Mouse (Mus musculus) lung, embryonic 15.5 days (tissue): ENCODE data around the gene Ambra1. TPM values are rescaled to one million over a fixed set of nuclear protein-coding genes. Genes with fewer than 3 reads are reported as not detected.

Experiments used
- ATAC-seq: fragments of 200-750 bp; cut with Nextera tagmentation; 2 replicates; pipeline ENCODE4 v1.8.0; 2017; ENCODE audit warnings: moderate number of reproducible peaks, borderline replicate concordance; ENCODE audit not compliant: low FRiP score, low TSS enrichment; ENCODE audit errors: extremely low read depth
- H3K27ac ChIP-seq: fragments of 300-500 bp; sonication (generic); 2 replicates; pipeline ENCODE4 v1.5.1; 2015; ENCODE audit warnings: moderate library complexity, mild to moderate bottlenecking, inconsistent platforms
- H3K27me3 ChIP-seq: fragments of 300-500 bp; sonication (generic); 2 replicates; pipeline ENCODE4 v1.6.1; 2015; ENCODE audit warnings: inconsistent platforms
- H3K36me3 ChIP-seq: fragments of 300-500 bp; sonication (generic); 2 replicates; pipeline ENCODE4 v1.6.1; 2015; ENCODE audit warnings: inconsistent platforms
- H3K4me1 ChIP-seq: fragments of 300-500 bp; sonication (generic); 2 replicates; pipeline ENCODE4 v1.6.1; 2015; ENCODE audit warnings: inconsistent platforms
- H3K4me2 ChIP-seq: fragments of 300-500 bp; sonication (generic); 2 replicates; pipeline ENCODE4 v1.6.1; 2015; ENCODE audit warnings: inconsistent platforms, mild to moderate bottlenecking, moderate library complexity
- H3K4me3 ChIP-seq: fragments of 300-500 bp; sonication (generic); 2 replicates; pipeline ENCODE4 v1.5.1; 2015; ENCODE audit warnings: mild to moderate bottlenecking, inconsistent platforms
- H3K9ac ChIP-seq: fragments of 300-500 bp; sonication (generic); 2 replicates; pipeline ENCODE4 v1.6.1; 2015; ENCODE audit warnings: inconsistent platforms
- H3K9me3 ChIP-seq: fragments of 300-500 bp; sonication (generic); 2 replicates; pipeline ENCODE4 v1.6.1; 2016; ENCODE audit warnings: inconsistent platforms
- WGBS: fragments of 180-500 bp; shearing (Covaris S2); methylation state at CpG from one replicate; pipeline ENCODE4 v1.1.7; 2015; 5-methylcytosine and 5-hydroxymethylcytosine counted together
- polyA plus RNA-seq: library from polyadenylated mRNA; unstranded; fragments of >200 nt; fragmentation: Nextera tagmentation; extraction: Ambion mirVana; gene quantifications from 2 replicates; pipeline ENCODE4 v1.2.1, GENCODE M21; 2015

The Ambra1 gene
- polyA plus RNA-seq, 1 experiment from 2014 or later, result 16.4 TPM

DNA sequence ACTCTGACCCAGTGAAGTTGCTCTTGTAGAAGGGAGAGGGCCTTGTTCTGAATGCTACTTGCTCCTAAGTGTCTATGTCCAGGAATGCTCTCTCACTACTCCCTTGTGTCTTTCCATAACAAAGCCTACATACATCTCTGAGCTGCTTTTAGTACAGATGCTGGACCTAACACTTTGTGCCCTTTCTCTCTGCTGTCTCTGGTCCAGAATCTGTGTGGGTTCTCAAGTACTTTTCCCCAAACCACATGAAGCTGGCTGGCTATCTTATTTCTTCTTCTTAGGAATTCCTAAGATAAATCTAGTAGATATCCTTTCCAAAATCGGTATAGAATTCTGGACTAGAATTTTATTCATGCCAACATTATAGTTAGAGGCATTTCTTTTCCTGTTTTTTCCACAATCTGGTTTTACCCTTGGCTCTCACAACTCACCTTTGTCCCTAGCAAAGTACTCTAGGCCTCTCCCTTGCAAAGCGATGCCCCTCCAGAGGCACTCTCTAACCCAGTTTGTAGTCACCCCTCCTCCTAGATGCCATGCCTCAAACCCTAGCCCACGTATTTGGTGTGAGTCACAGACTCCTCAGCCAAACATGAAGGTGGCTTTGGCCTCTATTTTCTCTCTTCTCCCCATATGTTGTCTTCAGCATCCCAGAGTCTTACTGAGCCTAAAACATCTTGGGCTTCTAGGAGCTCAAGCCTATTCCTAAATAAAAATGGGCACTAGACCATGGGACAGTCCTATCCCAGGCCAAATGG, 173.4 kb downstream of the Ambra1 start:
- no peak overlapping the region for H3K4me2 ChIP-seq
- H3K9ac ChIP-seq, result no peak overlapping the region
- H3K36me3 ChIP-seq, result 0 out of 2 replicates have a peak, but pooled peaks cover 5% of the 10 kb centered on the region
- H3K9me3 ChIP-seq, result no peaks in the 10 kb centered on the region
- H3K27ac ChIP-seq, result no peak overlapping the region
- no peaks in the 10 kb centered on the region for H3K27me3 ChIP-seq
- H3K4me1 ChIP-seq, result no peaks in the 10 kb centered on the region
- 80% methylated on average over 3 of the region's 3 CpGs for WGBS
- no peak overlapping the region for H3K4me3 ChIP-seq
- ATAC-seq, result no peak

GRCm38 (mm10) chr2:91904618-91905307, 174.8 kb downstream of the Ambra1 start:
- no peak overlapping the region for H3K4me2 ChIP-seq
- H3K36me3 ChIP-seq, result peaks cover 10% of the 10 kb centered on the region; the same call in 1 of the 2 replicates
- H3K4me3 ChIP-seq, result no peak overlapping the region
- no peaks in the 10 kb centered on the region for H3K4me1 ChIP-seq
- no peaks in the 10 kb centered on the region for H3K27me3 ChIP-seq
- no peak overlapping the region for H3K27ac ChIP-seq
- 69% methylated on average over 5 of the region's 5 CpGs for WGBS
- H3K9ac ChIP-seq, result no peak overlapping the region
- no peak for ATAC-seq
- no peaks in the 10 kb centered on the region for H3K9me3 ChIP-seq

DNA sequence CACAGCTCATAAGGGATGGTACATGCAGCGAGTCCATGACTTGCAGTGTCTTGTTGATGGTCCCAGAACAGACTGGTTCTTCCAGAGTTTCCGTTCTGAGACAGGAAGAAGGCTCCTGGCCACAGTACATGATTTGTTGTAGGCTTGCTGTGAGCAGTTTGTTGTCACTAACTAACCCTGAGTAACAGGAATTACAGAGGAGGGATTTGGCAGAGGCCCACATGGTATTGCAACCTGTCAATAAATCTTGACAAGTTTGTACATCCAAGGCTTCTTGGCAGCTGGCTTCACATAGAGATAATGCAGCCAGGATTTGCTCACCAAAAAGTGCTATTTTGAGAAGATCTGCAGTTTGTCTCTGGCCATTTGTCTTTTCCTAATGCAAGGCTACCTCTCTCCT, 176.2 kb downstream of the Ambra1 start:
- Histone ChIP-seq H3K27me3 (no peaks in the 10 kb centered on the region), H3K27ac (no peak overlapping the region), H3K36me3 (peaks cover 18% of the 10 kb centered on the region), H3K9me3 (no peaks in the 10 kb centered on the region), H3K9ac (no peak overlapping the region), H3K4me3 (no peak overlapping the region), H3K4me1 (no peaks in the 10 kb centered on the region), H3K4me2 (no peak overlapping the region)
- ATAC-seq, result no peak
- WGBS, result 90% methylated on average over 2 of the region's 2 CpGs

- Histone ChIP-seq H3K27me3 (no peaks in the 10 kb centered on the region), H3K4me2 (no peak overlapping the region), H3K9me3 (no peaks in the 10 kb centered on the region), H3K4me1 (no peaks in the 10 kb centered on the region), H3K36me3 (peaks cover 45% of the 10 kb centered on the region), H3K27ac (no peak overlapping the region), H3K9ac (no peak overlapping the region), H3K4me3 (no peak overlapping the region)
- 65% methylated on average over 3 of the region's 3 CpGs for WGBS
- ATAC-seq, result no peak
Measured at GRCm38 (mm10) chr2:91912616-91913015, 182.7 kb downstream of the Ambra1 start.

DNA sequence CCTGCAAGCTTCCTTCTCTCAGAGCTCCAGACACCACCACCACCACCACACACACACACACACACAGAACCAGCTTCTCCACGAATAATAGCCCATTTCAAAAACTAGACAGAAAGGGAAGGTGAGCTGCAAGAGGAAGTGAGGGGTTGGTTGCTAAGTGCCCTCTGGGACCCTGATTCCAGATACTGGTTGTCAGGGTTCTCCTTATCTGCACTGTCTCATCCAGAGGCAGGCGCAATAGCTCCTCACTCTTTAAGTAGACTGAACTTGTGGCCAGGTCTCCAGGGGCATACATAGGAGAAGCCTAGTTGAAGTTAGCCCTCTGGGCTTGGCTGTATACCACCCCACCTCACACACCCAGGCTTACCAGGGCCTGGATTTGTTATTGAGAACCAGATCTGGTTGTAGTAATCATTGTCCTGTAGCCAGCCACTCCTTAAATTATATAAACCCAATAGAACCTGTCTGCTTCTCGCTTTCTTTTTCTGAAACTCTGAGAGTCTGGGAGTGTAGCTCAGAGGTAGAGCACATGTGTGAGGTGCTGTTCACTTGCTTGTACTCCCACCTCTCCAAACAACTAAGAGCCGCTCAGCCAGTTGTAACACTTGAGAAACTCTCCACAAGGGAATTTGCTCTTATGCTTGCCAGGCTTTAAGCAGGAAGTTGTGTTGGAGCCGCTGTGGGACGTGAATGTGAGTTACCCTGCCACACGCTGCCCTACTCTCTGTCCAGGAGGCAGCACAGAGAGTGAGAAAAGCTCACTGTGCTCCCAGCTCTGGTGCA, 183.6 kb downstream of the Ambra1 start:
- H3K36me3 ChIP-seq, result peaks cover 50% of the 10 kb centered on the region
- H3K9me3 ChIP-seq, result no peaks in the 10 kb centered on the region
- no peak overlapping the region for H3K4me3 ChIP-seq
- 72% methylated on average over 7 of the region's 7 CpGs for WGBS
- no peak overlapping the region for H3K9ac ChIP-seq
- H3K27ac ChIP-seq, result no peak overlapping the region
- no peak overlapping the region for H3K4me2 ChIP-seq
- ATAC-seq, result no peak
- H3K4me1 ChIP-seq, result no peaks in the 10 kb centered on the region
- H3K27me3 ChIP-seq, result no peaks in the 10 kb centered on the region

DNA sequence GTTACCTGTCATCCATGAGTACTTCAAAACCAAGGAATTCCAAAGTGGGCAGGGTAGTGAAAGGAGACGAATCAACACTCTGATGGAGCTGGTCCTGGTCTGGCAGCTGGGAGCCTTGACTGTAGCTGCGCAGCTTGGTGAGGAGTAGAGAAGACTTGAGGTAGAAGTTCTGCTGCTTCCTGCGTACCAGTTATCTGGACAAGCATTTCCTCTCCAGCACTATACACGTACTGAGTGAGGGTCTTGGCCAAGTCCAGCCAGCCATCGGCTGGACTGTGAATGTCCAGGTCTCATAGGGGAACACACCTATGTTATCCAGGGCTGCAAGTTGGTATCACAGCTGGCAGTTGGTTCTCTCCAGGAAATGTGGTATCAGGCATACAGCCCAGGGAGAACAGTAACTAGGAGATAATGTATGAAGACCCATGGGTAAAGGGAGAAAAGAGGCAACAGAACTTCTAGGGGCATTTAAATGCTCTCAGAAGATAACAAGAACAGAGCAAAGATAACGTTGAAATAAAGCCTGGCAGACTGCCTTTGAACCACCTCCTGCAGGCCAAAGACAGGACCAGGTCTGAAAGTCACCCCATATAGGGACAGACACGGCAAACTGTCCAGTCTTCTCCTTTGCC, 186.5 kb downstream of the Ambra1 start:
- no peak overlapping the region for H3K9ac ChIP-seq
- H3K9me3 ChIP-seq, result no peaks in the 10 kb centered on the region
- peaks cover 12% of the 10 kb centered on the region for H3K27me3 ChIP-seq
- H3K27ac ChIP-seq, result no peak overlapping the region
- peaks cover 35% of the 10 kb centered on the region for H3K36me3 ChIP-seq
- H3K4me3 ChIP-seq, result no peak overlapping the region
- no peak overlapping the region for H3K4me2 ChIP-seq
- WGBS, result 80% methylated on average over 7 of the region's 7 CpGs
- peaks cover 4% of the 10 kb centered on the region for H3K4me1 ChIP-seq
- no peak for ATAC-seq

DNA sequence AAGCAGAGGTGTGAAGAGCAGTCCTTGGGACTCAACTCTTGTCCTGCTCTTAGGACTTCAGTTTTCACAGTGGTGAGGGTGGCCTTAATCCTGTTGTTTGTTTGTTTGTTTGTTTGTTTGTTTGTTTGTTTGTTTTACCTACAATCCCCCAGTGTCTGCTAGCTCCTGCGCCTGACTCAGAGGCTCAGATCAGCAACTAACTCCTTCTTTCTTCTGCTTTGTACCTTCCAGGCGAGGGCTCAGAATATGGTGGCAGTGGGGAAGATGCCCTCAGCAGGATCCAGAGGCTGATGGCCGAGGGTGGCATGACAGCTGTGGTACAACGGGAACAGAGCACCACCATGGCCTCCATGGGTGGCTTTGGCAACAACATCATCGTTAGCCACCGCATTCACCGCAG, 187.2 kb downstream of the Ambra1 start:
- peaks cover 10% of the 10 kb centered on the region for H3K4me1 ChIP-seq
- H3K36me3 ChIP-seq, result peaks cover 29% of the 10 kb centered on the region
- no peak overlapping the region for H3K4me2 ChIP-seq
- H3K27me3 ChIP-seq, result peaks cover 18% of the 10 kb centered on the region
- no peak overlapping the region for H3K4me3 ChIP-seq
- no peak overlapping the region for H3K9ac ChIP-seq
- no peak for ATAC-seq
- 89% methylated on average over 7 of the region's 7 CpGs for WGBS
- H3K27ac ChIP-seq, result no peak overlapping the region
- no peaks in the 10 kb centered on the region for H3K9me3 ChIP-seq

DNA sequence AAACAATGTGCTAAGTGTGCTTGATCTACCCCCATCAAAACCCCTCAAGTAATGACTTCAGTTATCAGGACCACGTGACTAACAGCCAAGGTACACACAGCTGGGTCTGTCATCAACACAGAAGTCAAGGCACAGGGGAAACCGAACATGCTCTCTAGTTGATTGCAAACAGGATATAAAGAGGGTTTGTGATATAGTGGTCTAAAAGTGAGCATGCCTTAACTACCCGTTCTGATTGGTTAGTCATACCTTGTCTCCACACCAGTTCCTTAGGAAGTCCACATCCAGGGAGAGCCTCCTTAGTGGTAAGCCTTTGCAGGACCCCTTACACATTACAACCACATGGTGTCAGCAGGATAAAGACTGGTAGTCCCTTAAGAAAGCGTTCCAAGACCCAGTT, 190.2 kb downstream of the Ambra1 start:
- Histone ChIP-seq H3K27ac (no peak overlapping the region), H3K27me3 (peaks cover 48% of the 10 kb centered on the region), H3K9ac (no peak overlapping the region), H3K4me1 (peaks cover 28% of the 10 kb centered on the region), H3K9me3 (no peaks in the 10 kb centered on the region), H3K4me3 (no peak overlapping the region), H3K4me2 (no peak overlapping the region), H3K36me3 (peaks cover 17% of the 10 kb centered on the region; the same call in 1 of the 2 replicates)
- WGBS, result 54% methylated on average over 4 of the region's 4 CpGs
- no peak for ATAC-seq

DNA sequence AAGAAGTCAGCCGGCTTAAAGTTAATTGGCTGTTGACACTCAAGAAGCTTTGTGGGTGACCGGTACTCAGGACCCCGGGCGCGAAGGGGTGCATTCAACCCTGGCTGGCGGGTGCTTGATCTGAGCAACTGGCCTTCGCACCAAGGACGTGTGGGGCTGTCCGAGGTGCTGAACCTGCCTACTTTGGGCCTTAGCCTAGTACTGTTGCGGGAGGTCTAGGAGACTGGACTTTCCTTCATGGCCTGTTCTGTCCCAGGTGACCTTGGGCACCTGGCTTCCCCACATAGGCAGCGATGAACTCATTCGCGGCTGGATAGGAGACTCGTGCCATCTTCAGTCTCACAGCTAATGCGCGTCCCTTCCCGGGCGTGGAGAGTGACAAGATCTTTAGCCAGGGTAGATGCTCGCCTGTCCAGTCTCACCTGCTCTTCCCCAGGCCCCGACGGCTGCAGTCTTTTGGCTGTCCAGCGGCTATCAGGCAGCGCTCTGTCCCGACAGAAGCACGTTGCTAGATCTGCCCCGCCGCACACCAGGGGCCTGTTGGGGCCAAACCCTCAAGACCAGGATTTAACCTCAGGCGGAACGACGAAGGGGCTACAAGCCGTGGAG, 191.4 kb downstream of the Ambra1 start:
- H3K9me3 ChIP-seq, result no peaks in the 10 kb centered on the region
- H3K36me3 ChIP-seq, result peaks cover 17% of the 10 kb centered on the region; the same call in 1 of the 2 replicates
- H3K4me1 ChIP-seq, result peaks cover 28% of the 10 kb centered on the region
- H3K27ac ChIP-seq, result no peak overlapping the region
- peak overlapping the region; percentile 58 for H3K4me3 ChIP-seq
- H3K4me2 ChIP-seq, result peak overlapping the region; percentile 98
- H3K27me3 ChIP-seq, result peaks cover 48% of the 10 kb centered on the region
- no peak overlapping the region for H3K9ac ChIP-seq
- 4% methylated on average over 31 of the region's 31 CpGs for WGBS
- peak; percentile 12; the same call in 1 of the 2 replicates for ATAC-seq

- Histone ChIP-seq H3K4me1 (peaks cover 28% of the 10 kb centered on the region), H3K27me3 (peaks cover 48% of the 10 kb centered on the region), H3K4me2 (peak overlapping the region; percentile 98), H3K4me3 (peak overlapping the region; percentile 58), H3K27ac (no peak overlapping the region), H3K9me3 (no peaks in the 10 kb centered on the region), H3K9ac (peak overlapping the region; percentile 6; the same call in 1 of the 2 replicates), H3K36me3 (peaks cover 14% of the 10 kb centered on the region; the same call in 1 of the 2 replicates)
- WGBS, result 1% methylated on average over 64 of the region's 64 CpGs
- peak; percentile 55; the same call in 1 of the 2 replicates for ATAC-seq
Measured at GRCm38 (mm10) chr2:91921790-91922570, 192.0 kb downstream of the Ambra1 start.
